8 mouse cellular contexts compared by ENCODE assay signal in genomic region chr17:69383201-69383940, GRCm38 (mm10). TPM values are rescaled to one million over a fixed set of nuclear protein-coding genes. Genes with fewer than 3 reads are reported as not detected.
DNase-seq lines count a peak whose midpoint lies in the region; ATAC-seq and TF ChIP-seq lines count a peak whose summit lies in the region.

No protein-coding gene starts in this region.

- TF ChIP-seq CTCF in G1E (IDR thresholded peaks at IDR 0.05; ENCODE audit: low read depth, low read length), result no peak
- TF ChIP-seq CTCF in lung, adult 2 months (IDR thresholded peaks at IDR 0.05; ENCODE audit: insufficient read depth, low read length), result no peak

- 0% methylated on average over 65 of the region's 128 CpGs for WGBS in forebrain, embryonic 16.5 days
- WGBS in lung, adult 2 months, result under 1% methylated on average over 124 of the region's 128 CpGs

- H3K27ac ChIP-seq in forebrain, embryonic 16.5 days (ENCODE audit: low read length), result peak overlapping the region; percentile 99

- H3K9ac ChIP-seq in forebrain, embryonic 16.5 days (replicated peaks; ENCODE audit: low read depth, low read length), result peak overlapping the region; percentile 92

- peaks cover 27% of the 10 kb centered on the region for H3K36me3 ChIP-seq in G1E (replicated peaks)
- H3K36me3 ChIP-seq in forebrain, embryonic 16.5 days (ENCODE audit: control insufficient read depth, insufficient read depth), result peaks cover 10% of the 10 kb centered on the region; the same call in 1 of the 2 replicates

- H3K27me3 ChIP-seq in G1E (ENCODE audit: insufficient read depth, low read length), result no peaks in the 10 kb centered on the region
- H3K27me3 ChIP-seq in forebrain, embryonic 16.5 days (replicated peaks; ENCODE audit: control insufficient read depth, insufficient read depth, low read length), result no peaks in the 10 kb centered on the region

- peak overlapping the region; percentile 71 for H3K4me2 ChIP-seq in forebrain, embryonic 16.5 days (ENCODE audit: low read length)

- TF ChIP-seq POLR2A in lung, adult 2 months (IDR thresholded peaks at IDR 0.05; ENCODE audit: borderline replicate concordance, extremely low read depth, low read depth, low read length), result no peak

- intact Hi-C loops in heart, postnatal 36 days (cut with DNase I), result loop anchor here (5.0 to 10.0 kb wide), 2 partner anchors 54 to 1621 kb away; partner anchors contain the start of genes Akain1, Myl12a and Myom1

- peaks cover 23% of the 10 kb centered on the region for H3K4me1 ChIP-seq in G1E (ENCODE audit: insufficient read depth, low read depth, low read length)
- H3K4me1 ChIP-seq in forebrain, embryonic 16.5 days (replicated peaks; ENCODE audit: control insufficient read depth, insufficient read depth, low read length), result peaks cover 16% of the 10 kb centered on the region
- H3K4me1 ChIP-seq in lung, adult 2 months (ENCODE audit: control insufficient read depth, insufficient read depth, low read length), result peaks cover 11% of the 10 kb centered on the region

- DNase-seq in G1E (ENCODE audit: low spot score), result peak; percentile 58
- peak; percentile 68 to 85 for DNase-seq in cerebellum, adult 18-20 months
- DNase-seq in heart, postnatal 36 days, result peak; percentile 77 to 89
- DNase-seq in layer of hippocampus, adult 8-10 months (ENCODE audit: low spot score in 2 of 2), result peak; percentile 52 to 65
- peak; percentile 81 for DNase-seq in lung, adult 2 months
- peak; percentile 86 for DNase-seq in testis, postnatal 10 days (ENCODE audit: low spot score)

- H3K4me3 ChIP-seq in G1E (ENCODE audit: low read depth, low read length), result peak overlapping the region; percentile 88
- H3K4me3 ChIP-seq in forebrain, embryonic 16.5 days (replicated peaks; ENCODE audit: low read length), result peak overlapping the region; percentile 77
- peak overlapping the region; percentile 98 for H3K4me3 ChIP-seq in lung, adult 2 months (replicated peaks; ENCODE audit: extremely low read depth, low read depth, low read length)

- no peak for ATAC-seq in G1E (ENCODE audit: extremely low read depth, insufficient number of reproducible peaks, low FRiP score, poor library complexity, severe bottlenecking)
- ATAC-seq in forebrain, embryonic 16.5 days, result peak; percentile 60
- peak; percentile 8; the same call in 1 of the 2 replicates for ATAC-seq in neutrophil, adult 5-6 weeks (ENCODE audit: extremely low read depth, insufficient number of reproducible peaks, low FRiP score, poor library complexity, severe bottlenecking)

- no peaks in the 10 kb centered on the region for H3K9me3 ChIP-seq in G1E (replicated peaks)
- H3K9me3 ChIP-seq in forebrain, embryonic 16.5 days (ENCODE audit: control insufficient read depth, low read length), result no peaks in the 10 kb centered on the region

RNA-seq across cellular contexts. Expression of gene Zbtb14, which starts 0.5 kb away (rescaled TPM):
- 27.4 TPM in 2 replicates for total RNA-seq in G1E (2014; fragmentation: Nextera tagmentation)
- 24.5 and 29.4 TPM in 2 replicates for total RNA-seq in G1E (2017)
- 2.4 and 3.7 TPM in 2 replicates for polyA plus RNA-seq in G1E (2012)
- polyA plus RNA-seq in forebrain, embryonic 16.5 days (2015; fragmentation: Nextera tagmentation; extraction: Ambion mirVana), result 35.1 and 40.0 TPM in 2 replicates
- 10 to 100 TPM; 11.8 to 11.9 TPM for total RNA-seq in heart, postnatal 36 days (2021)
- total RNA-seq in layer of hippocampus, adult 8-10 months (2022), result 10 to 100 TPM; 20.9 to 24.4 (median 22.4) TPM
- 4.8 and 7.4 TPM in 2 replicates for polyA plus RNA-seq in lung, adult 2 months (2012; rRNA removed)
- 19.8 and 21.7 TPM in 2 replicates for total RNA-seq in neutrophil, adult 5-6 weeks (2017)

RNA-seq across cellular contexts. Expression of gene Akain1, which starts 55.8 kb away (rescaled TPM):
- total RNA-seq in G1E (2014; fragmentation: Nextera tagmentation) (not detected in 2 replicates), G1E (2017) (0.12 and 0.16 TPM in 2 replicates)
- polyA plus RNA-seq in G1E (2012), result not detected in 2 replicates
- 0.24 and 0.43 TPM in 2 replicates for polyA plus RNA-seq in forebrain, embryonic 16.5 days (2015; fragmentation: Nextera tagmentation; extraction: Ambion mirVana)
- total RNA-seq in heart, postnatal 36 days (2021), result not detected
- total RNA-seq in layer of hippocampus, adult 8-10 months (2022), result 10 to 100 TPM; 14.6 to 17.5 (median 16.6) TPM
- polyA plus RNA-seq in lung, adult 2 months (2012; rRNA removed), result not detected in 2 replicates
- total RNA-seq in neutrophil, adult 5-6 weeks (2017), result 0.12 and 0.23 TPM in 2 replicates

Comparison
In these comparisons a context has a peak if more than half of its experiments do, and no peak if none do; other contexts are left out.
1. RNA of gene Akain1, which starts 55.8 kb away (total RNA-seq): 14.6 to 17.5 TPM in layer of hippocampus, adult 8-10 months; 0.12 to 0.23 TPM in neutrophil, adult 5-6 weeks, 0.12 to 0.16 TPM in G1E and not detected in heart, postnatal 36 days; every median in the first group is over 10 times any median in the second.
2. Peak in every context shown above with its lines, with median percentiles within 50 percentile points of each other: DNase-seq and H3K4me3 ChIP-seq.